Mouse (Mus musculus) brain, embryonic 18.5 days (tissue): ENCODE data around the gene Fastk.

Experiments
- DNase-seq: peaks from one replicate; pipeline ENCODE4 v3.0.0-alpha.2; 2012; ENCODE audit warnings: low read depth, low spot score

The Fastk gene

DNA sequence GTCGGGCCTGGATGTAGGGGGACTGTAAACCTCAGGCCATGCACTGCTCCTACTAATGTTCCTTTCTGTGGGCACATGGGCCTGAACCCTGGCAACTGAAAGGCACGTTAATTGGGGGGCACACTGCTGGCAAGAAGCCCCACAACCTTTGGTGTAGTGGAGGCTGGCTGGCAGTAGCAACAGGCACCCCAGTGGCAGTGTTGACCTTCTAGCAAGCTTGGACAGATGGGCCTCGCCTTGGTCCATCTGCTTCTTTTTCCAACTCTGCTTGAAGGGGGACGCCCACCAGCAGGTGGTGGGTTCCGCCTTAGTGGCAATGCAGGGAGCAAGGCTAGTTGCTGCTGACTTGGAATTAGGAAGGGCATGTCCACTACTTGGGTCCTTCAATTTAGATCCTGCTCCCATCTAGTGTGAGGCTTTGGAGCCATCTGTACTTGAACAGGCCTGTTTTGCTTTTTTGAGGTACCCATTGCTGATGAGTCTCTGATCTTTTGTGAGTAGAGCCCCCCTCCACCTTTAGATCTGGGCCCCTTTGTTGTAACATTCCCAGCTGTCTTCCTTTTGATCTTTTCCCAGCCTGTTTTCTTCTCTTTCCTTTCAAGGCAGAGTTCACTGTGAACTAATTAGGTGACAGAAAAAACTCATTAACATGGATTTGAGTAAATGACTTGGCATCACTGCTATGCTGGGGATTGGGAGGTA, 8.3 kb upstream of the Fastk start:
- no peak for DNase-seq

DNA sequence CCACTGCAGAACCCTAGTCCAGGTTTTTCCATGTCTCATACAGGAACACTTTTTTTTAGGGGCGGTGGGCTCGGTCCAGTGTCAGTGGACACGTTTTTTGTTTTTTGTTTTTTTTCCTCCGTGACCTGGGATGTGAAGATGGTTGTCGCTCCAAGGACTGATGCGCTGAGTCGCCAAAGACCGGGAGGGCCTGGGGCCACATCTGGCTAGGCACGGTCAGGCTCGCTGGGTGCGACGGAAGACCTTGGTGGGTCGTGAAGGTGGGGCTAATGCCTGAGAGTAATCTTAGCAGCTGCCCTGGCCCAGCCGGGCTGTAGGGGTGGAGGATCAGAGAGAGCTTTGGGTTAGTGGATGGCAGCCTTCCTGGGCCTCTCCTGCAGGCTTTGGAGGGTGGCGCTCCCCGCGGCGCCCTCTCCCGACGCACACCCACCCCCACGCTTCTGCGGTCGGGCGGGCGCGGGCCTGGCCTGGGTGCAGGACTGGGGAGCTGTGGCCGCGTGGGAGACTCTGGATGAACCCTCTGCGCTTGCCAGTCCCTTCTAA, 7.7 kb upstream of the Fastk start:
- DNase-seq, result no peak

- no peak for DNase-seq
Observed at GRCm38 (mm10) chr5:24452030-24452690, 7.1 kb upstream of the Fastk start, which contains the start of gene Agap3. TSS of gene Agap3 (plus strand) at chr5:24452177.

DNA sequence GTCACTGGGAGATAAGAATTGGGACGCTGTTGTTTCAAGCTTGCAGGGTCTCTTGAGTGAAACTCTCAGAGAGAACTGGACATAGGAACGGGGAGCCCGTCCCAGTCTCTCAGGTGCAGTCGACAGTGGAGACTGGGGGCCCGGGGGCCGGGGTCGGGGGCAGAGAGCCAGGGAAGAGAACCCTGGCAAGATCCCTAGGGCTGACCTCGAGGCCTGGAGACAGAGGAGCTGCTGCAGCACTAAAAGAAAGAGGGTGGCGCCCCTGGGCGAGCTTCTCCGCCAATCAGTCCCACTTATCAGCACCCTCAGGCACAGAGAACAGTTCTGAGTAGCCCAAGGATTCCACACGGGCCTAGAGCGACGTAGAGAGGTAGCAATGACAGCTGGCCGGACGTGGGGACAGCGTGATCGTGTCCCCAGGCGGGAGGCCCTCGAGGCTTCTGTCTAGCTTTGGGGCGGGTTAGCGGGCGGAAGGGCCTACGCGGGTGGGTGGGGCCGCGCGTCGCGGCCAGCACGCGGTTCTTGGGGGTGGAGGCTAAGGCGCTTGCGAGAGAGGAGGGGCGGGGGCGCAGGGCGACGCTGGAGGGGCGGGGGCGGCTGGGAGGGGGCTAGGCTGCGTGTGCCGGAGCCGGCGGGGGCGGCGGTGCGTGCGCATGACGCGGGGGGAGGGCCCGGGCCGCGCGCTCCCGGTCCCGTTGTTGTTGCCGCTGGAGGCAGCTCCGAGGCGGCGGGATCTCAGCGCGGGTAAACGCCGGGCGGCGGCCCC, 6.4 kb upstream of the Fastk start:
- peak; percentile 85 for DNase-seq

GRCm38 (mm10) chr5:24447624-24448298, 2.7 kb upstream of the Fastk start, which contains the start of gene Tmub1:
TSS of gene Tmub1 (minus strand) at chr5:24447854.
- DNase-seq, result no peak

- no peak for DNase-seq
Observed at GRCm38 (mm10) chr5:24446630-24447029, 1.5 kb upstream of the Fastk start.

DNA sequence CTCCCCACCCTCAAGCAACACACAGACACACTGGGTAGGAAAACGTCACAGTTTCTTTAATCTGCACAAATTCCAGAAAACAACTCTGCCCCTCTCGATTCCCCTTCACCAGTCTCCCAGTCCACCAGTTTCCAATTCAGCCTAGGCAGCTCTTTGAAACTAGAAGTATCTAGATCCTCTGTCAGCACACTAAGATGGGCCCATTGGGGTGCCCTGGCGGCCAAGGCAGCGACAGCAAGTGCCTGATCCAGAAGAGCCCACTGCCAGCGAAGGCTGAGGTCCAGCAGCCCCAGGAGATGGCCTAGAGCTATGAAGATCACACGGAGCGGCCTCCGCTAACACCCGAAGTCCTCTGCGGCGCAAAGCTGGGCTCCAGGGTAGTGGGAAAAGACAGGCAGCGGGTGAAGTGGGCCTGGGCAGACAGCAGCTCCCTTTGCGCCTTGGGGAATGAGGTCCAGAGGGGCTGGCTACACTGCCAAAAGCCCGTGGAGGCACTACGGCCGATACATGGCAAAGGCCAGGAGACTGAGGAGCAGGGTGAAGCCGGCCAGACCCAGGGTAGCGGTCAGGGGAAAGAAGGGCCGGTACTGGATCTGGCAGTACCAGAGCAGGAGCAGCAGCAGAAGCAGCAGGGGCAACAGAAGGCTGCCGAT, 467 bp upstream of the Fastk start:
- no peak for DNase-seq

- no peak for DNase-seq
Observed at GRCm38 (mm10) chr5:24443927-24444326, 1.2 kb downstream of the Fastk start.

DNA sequence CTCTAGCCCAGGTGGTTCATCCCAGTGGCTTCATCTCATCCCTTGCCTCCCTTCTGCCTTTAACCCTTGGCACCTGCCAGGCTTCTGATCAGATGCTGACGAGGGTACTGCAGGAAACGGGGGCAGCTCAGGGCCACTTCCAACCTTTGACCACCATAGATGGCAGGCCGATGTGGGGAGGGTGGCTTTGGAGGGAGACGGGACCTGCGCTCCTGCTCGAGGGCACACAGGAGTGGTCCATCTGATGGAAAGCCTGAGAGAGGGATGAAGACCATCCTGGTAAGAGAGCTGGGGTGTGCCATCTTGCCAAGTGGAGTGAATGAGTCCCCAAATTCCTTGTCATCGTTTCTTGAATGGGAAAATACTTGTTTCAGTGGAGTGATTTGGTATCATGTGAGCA, 1.9 kb downstream of the Fastk start:
- DNase-seq, result no peak

DNA sequence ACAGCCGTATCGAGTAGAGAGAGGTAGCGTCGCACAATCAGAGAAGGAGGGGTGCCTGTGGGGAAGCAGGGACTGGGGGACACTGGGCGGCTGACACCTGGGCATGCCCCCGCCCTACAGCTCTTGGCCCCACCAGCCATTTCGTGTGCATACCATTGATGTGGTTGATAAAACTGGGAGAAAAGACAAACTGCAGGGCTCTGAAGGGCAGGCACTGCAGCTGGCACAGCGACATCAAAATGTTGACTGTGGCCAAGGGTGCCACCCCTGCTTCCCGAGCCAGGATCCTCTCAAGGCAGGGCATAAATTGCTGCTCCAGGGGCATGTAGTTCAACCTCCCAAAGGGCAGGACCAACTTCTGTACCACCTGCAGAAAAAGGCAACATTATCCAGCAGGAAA, 3.1 kb downstream of the Fastk start:
- no peak for DNase-seq

- DNase-seq, result no peak
Observed at GRCm38 (mm10) chr5:24441187-24441586, 3.9 kb downstream of the Fastk start.

DNA sequence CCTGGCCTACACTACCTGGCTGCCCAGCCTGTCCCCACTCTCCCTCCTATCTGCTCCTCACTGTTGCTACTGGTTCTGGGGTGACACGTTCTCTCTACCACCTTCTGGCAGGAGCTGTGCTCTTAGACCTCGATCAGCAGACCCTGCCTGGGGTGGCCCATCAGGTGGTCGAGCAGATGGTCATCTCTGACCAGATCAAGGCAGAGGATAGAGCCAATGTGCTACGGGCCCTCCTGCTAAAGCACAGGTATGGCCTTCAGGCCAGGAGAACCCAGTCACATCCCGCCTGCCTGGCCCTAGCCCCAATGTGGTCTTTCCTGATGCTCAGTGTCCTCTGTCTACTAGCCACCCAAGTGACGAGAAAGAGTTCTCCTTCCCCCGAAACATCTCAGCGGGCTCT, 11.1 kb downstream of the Fastk start:
- DNase-seq, result no peak

- DNase-seq, result no peak
Observed at GRCm38 (mm10) chr5:24428596-24428995, 16.5 kb downstream of the Fastk start.

GRCm38 (mm10) chr5:24427981-24428402, 17.1 kb downstream of the Fastk start:
- DNase-seq, result no peak

- DNase-seq, result no peak
Observed at GRCm38 (mm10) chr5:24427285-24427633, 17.8 kb downstream of the Fastk start.

DNA sequence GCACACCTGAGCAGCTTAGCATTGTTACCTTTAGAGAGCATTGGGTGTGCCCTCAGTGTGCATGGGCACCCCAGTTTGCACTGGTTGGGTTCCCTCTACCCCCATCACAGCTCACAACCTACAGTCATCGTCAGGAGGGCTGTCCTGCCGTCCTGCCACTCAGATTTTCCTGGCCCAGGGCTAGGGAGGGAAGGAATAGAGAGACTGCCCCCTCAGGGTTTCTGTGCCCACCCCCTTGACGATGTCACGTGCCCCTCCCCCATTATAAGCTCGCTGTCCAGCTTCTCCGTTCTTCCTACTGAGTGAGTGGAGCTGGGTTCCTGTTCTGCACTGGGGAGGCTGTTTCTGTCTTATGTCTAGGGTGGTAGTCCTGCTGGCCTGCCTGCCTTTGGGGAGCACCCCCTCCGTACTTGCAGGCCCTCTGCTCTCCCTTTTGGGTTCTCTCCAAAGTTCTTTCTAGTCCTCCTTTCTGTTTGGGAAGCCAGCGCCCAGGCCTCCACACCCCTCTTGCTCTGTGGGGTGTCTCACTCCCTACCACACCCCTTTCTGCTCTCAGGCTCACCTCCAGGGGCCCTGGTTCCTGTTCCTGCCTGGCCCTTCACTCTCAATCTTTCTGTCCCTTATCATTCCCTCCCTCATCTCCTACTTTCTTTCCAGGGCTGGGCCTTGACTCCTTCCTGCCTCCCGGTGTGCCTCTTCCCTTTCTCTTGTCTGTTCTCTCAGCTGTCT, 18.4 kb downstream of the Fastk start:
- no peak for DNase-seq

- no peak for DNase-seq
Observed at GRCm38 (mm10) chr5:24426037-24426432, 19.1 kb downstream of the Fastk start.

GRCm38 (mm10) chr5:24425421-24426036, 19.6 kb downstream of the Fastk start:
- DNase-seq, result no peak

GRCm38 (mm10) chr5:24424861-24425411, 20.2 kb downstream of the Fastk start:
- peak; percentile 70 for DNase-seq
